Mouse (Mus musculus): ENCODE measurements at regions not wholly inside any gene's neighbourhood (a gene's known extent, or its start where the extent isn't known, plus 50 kb on each side); places are given as distances from the start of the nearest gene placed in this dataset.

DNA sequence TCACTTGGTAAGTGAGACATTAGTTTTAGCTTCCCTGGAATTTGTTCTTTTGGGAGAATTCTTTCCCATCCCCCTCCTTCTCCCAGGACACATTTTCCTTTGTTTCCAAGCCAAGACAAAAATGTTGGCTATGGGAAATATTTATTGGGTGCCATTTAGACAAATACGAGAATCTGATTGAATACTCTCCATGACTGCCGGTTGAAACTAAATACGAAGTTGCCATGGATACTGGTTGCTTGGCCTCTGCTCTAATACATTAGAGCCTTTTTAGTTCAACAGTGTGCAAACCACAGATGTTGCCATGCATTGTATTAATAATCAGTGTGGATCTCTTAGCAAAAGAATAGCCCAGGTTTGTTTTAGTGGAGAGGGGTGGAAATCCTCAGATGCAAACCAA is 280.3 kb upstream of the Lcorl start:
- WGBS (ENCODE audit: insufficient replicate concordance) = 77% methylated on average over 3 of the region's 3 CpGs

DNA sequence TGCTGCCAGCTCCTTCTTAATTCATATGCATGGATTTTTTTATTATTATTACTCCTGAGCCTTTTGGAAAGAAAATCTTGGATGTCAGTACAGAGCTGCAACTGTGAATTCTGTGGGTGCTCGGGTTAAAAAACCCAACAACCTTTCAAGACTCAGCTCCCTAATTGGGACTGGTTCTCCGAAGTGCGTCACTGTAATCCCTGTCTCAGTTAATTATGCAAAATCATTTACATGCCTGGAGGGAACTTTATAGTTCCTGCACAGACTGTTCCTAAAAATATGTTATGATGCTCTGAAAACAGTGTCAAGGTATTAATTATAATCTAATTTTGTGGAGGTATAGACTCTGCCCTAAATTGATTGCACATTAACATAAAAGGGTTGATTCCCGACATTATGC is 250.6 kb upstream of the Lcorl start:
- Histone ChIP-seq H3K4me3 (ENCODE audit: low read depth, low read length) (no peak overlapping the region), H3K4me1 (ENCODE audit: insufficient read depth) (no peaks in the 10 kb centered on the region), H3K27ac (ENCODE audit: low read depth) (no peak overlapping the region), H3K9ac (replicated peaks) (no peak overlapping the region), H3K27me3 (ENCODE audit: insufficient read depth, low read length) (no peaks in the 10 kb centered on the region), H3K9me3 (ENCODE audit: low read length) (no peaks in the 10 kb centered on the region), H3K4me2 (ENCODE audit: low read depth, low read length) (no peak overlapping the region), H3K36me3 (replicated peaks; ENCODE audit: insufficient read depth, low read length) (no peaks in the 10 kb centered on the region)
- TF ChIP-seq CTCF (IDR thresholded peaks at IDR 0.05; ENCODE audit: low read depth) (no peak), EP300 (IDR thresholded peaks at IDR 0.05; ENCODE audit: low read depth) (no peak)
- DNase-seq (no peak), ATAC-seq (no peak)
- WGBS (ENCODE audit: insufficient replicate concordance) = 81% methylated on average over 4 of the region's 4 CpGs

More for the DNA sequence above, 280.3 kb upstream of the Lcorl start:
- ATAC-seq (no peak), DNase-seq (no peak)
- TF ChIP-seq EP300 (IDR thresholded peaks at IDR 0.05; ENCODE audit: low read depth) = no peak
- TF ChIP-seq CTCF (IDR thresholded peaks at IDR 0.05; ENCODE audit: low read depth) = no peak
- no peaks in the 10 kb centered on the region for H3K27me3 ChIP-seq (ENCODE audit: insufficient read depth, low read length)
- H3K27ac ChIP-seq (ENCODE audit: low read depth) = no peak overlapping the region
- H3K4me1 ChIP-seq (ENCODE audit: insufficient read depth) = no peaks in the 10 kb centered on the region
- no peaks in the 10 kb centered on the region for H3K9me3 ChIP-seq (ENCODE audit: low read length)
- H3K4me2 ChIP-seq (ENCODE audit: low read depth, low read length) = no peak overlapping the region
- H3K36me3 ChIP-seq (replicated peaks; ENCODE audit: insufficient read depth, low read length) = no peaks in the 10 kb centered on the region
- no peak overlapping the region for H3K9ac ChIP-seq (replicated peaks)
- H3K4me3 ChIP-seq (ENCODE audit: low read depth, low read length) = no peak overlapping the region

DNA sequence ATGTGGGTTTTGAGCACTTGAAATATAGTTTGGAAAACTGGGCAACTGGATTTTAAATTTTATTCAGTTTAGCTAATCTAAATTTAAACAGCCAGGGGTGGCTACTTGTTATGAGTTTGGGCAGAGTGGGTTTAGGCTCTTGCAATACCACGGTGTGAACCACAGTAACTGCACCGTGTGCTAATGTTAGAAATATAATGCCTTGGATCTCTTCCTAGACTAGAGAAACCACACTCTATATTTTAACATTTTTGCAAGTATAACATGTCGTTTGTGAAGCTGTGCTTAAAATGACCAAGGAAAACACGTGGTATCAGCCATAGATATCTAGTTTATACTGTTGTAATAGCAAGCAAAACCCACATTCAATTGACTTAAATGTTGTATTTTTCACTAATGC is 245.9 kb upstream of the Lcorl start:
- H3K4me3 ChIP-seq (ENCODE audit: low read depth, low read length) = no peak overlapping the region
- TF ChIP-seq EP300 (IDR thresholded peaks at IDR 0.05; ENCODE audit: low read depth) = no peak
- TF ChIP-seq CTCF (IDR thresholded peaks at IDR 0.05; ENCODE audit: low read depth) = no peak

DNA sequence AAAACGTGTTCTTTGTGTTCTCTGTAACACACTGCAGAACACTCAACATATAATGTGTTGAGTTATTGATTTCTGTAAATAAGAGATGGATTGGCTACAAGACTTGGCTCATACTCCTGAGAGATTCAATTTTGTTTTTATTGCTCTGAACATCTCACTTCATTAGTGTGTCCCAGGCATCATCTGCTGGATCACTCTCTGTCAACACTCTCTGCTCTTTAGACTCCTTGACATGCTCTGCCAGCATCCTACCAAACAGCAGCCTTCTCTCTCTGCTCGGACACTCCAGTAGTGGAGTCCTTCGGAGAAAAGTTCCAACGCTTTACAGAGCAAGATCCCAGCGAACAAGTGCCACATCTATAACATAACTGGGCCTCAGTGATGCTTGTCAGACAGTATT is 235.1 kb upstream of the Lcorl start:
- DNase-seq = no peak
- no peak for ATAC-seq

More for the DNA sequence above, 245.9 kb upstream of the Lcorl start:
- DNase-seq (no peak), ATAC-seq (no peak)
- no peaks in the 10 kb centered on the region for H3K9me3 ChIP-seq (ENCODE audit: low read length)
- 65% methylated on average over 4 of the region's 4 CpGs for WGBS (ENCODE audit: insufficient replicate concordance)
- no peaks in the 10 kb centered on the region for H3K27me3 ChIP-seq (ENCODE audit: insufficient read depth, low read length)
- no peaks in the 10 kb centered on the region for H3K4me1 ChIP-seq (ENCODE audit: insufficient read depth)
- no peak overlapping the region for H3K9ac ChIP-seq (replicated peaks)
- no peaks in the 10 kb centered on the region for H3K36me3 ChIP-seq (replicated peaks; ENCODE audit: insufficient read depth, low read length)
- no peak overlapping the region for H3K4me2 ChIP-seq (ENCODE audit: low read depth, low read length)
- H3K27ac ChIP-seq (ENCODE audit: low read depth) = no peak overlapping the region

DNA sequence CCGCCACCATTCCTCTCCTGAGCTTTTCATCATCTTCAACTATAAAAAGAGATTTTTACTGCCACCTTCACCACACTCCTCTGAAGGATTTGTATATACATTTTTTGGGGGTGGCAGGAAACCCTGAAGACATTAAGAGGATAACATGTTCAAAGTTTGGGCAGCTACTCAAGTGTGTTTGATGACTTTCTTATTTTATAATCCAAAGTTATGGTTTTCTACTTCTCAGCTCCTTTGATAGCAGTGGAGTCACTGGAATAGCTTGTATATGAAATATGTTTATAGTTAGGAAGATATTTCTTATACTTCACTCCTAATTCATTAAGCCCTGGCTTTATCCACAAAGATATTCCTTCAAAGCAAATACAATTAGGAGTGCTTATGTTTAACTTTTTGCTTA is 229.5 kb upstream of the Lcorl start:
- Histone ChIP-seq H3K27me3 (ENCODE audit: insufficient read depth, low read length) (no peaks in the 10 kb centered on the region), H3K4me1 (ENCODE audit: insufficient read depth) (no peaks in the 10 kb centered on the region), H3K27ac (ENCODE audit: low read depth) (no peak overlapping the region), H3K9me3 (ENCODE audit: low read length) (no peaks in the 10 kb centered on the region), H3K4me3 (ENCODE audit: low read depth, low read length) (no peak overlapping the region), H3K9ac (replicated peaks) (no peak overlapping the region), H3K4me2 (ENCODE audit: low read depth, low read length) (no peak overlapping the region), H3K36me3 (replicated peaks; ENCODE audit: insufficient read depth, low read length) (no peaks in the 10 kb centered on the region)
- TF ChIP-seq CTCF (IDR thresholded peaks at IDR 0.05; ENCODE audit: low read depth) = no peak
- no peak for TF ChIP-seq EP300 (IDR thresholded peaks at IDR 0.05; ENCODE audit: low read depth)
- ATAC-seq = no peak
- no peak for DNase-seq
- WGBS (ENCODE audit: insufficient replicate concordance) = 85% methylated on average over 1 of the region's 1 CpGs

More for the DNA sequence above, 235.1 kb upstream of the Lcorl start:
- TF ChIP-seq CTCF (IDR thresholded peaks at IDR 0.05; ENCODE audit: low read depth) = no peak
- TF ChIP-seq EP300 (IDR thresholded peaks at IDR 0.05; ENCODE audit: low read depth) = no peak
- no peak overlapping the region for H3K4me2 ChIP-seq (ENCODE audit: low read depth, low read length)
- no peaks in the 10 kb centered on the region for H3K4me1 ChIP-seq (ENCODE audit: insufficient read depth)
- H3K9ac ChIP-seq (replicated peaks) = no peak overlapping the region
- H3K27ac ChIP-seq (ENCODE audit: low read depth) = no peak overlapping the region
- 73% methylated on average over 5 of the region's 5 CpGs for WGBS (ENCODE audit: insufficient replicate concordance)
- no peaks in the 10 kb centered on the region for H3K9me3 ChIP-seq (ENCODE audit: low read length)
- no peaks in the 10 kb centered on the region for H3K36me3 ChIP-seq (replicated peaks; ENCODE audit: insufficient read depth, low read length)
- H3K4me3 ChIP-seq (ENCODE audit: low read depth, low read length) = no peak overlapping the region
- H3K27me3 ChIP-seq (ENCODE audit: insufficient read depth, low read length) = no peaks in the 10 kb centered on the region

DNA sequence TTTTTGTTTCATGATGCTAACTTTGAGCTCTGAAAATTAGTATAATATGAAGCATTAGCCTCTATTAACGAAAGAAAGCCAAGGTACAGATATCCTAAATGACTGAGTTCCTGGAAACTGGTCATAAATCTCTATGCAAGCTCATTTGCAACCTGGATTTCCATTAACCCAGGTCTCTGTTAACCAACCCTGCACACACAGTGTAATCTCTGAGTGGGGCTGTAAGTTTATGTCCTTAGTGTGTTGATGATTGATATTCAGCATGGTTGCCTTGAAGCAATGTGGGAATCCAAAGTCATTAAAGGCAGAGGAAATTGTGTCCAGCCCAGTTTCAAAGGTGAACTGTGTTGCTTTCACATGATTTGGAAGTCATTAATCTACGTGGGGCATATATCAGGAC is 225.9 kb upstream of the Lcorl start:
- Histone ChIP-seq H3K36me3 (replicated peaks; ENCODE audit: insufficient read depth, low read length) (no peaks in the 10 kb centered on the region), H3K27ac (ENCODE audit: low read depth) (no peak overlapping the region), H3K4me3 (ENCODE audit: low read depth, low read length) (no peak overlapping the region), H3K9me3 (ENCODE audit: low read length) (no peaks in the 10 kb centered on the region), H3K4me2 (ENCODE audit: low read depth, low read length) (no peak overlapping the region), H3K4me1 (ENCODE audit: insufficient read depth) (no peaks in the 10 kb centered on the region), H3K27me3 (ENCODE audit: insufficient read depth, low read length) (no peaks in the 10 kb centered on the region), H3K9ac (replicated peaks) (no peak overlapping the region)
- 70% methylated on average over 2 of the region's 2 CpGs for WGBS (ENCODE audit: insufficient replicate concordance)
- DNase-seq (no peak), ATAC-seq (no peak)
- TF ChIP-seq EP300 (IDR thresholded peaks at IDR 0.05; ENCODE audit: low read depth) (no peak), CTCF (IDR thresholded peaks at IDR 0.05; ENCODE audit: low read depth) (no peak)

DNA sequence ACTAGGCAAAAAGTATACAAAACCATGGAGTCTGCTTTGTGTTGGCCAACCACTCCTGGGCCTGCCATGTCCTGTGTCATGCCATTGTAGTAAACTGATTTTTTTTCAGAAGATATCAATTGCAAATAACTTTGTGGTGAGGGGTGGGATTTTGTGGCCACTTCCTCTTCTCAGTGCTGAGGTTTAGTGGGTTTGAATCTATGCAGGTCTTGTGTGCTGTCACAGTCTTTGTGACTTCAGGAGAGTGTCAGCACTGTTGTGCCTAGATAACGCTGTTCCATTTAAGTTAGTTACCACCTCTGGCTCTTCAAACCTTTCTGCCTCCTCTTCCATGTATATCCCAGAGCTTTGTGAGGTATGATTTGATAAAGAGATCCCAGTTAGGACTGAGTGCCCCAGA is 216.3 kb upstream of the Lcorl start:
- Histone ChIP-seq H3K36me3 (replicated peaks; ENCODE audit: insufficient read depth, low read length) (no peaks in the 10 kb centered on the region), H3K9ac (replicated peaks) (no peak overlapping the region), H3K9me3 (ENCODE audit: low read length) (no peaks in the 10 kb centered on the region), H3K4me2 (ENCODE audit: low read depth, low read length) (no peak overlapping the region), H3K4me1 (ENCODE audit: insufficient read depth) (no peaks in the 10 kb centered on the region), H3K4me3 (ENCODE audit: low read depth, low read length) (no peak overlapping the region), H3K27ac (ENCODE audit: low read depth) (no peak overlapping the region), H3K27me3 (ENCODE audit: insufficient read depth, low read length) (no peaks in the 10 kb centered on the region)
- no peak for ATAC-seq
- no peak for DNase-seq
- TF ChIP-seq EP300 (IDR thresholded peaks at IDR 0.05; ENCODE audit: low read depth) = no peak
- TF ChIP-seq CTCF (IDR thresholded peaks at IDR 0.05; ENCODE audit: low read depth) = no peak
- WGBS (ENCODE audit: insufficient replicate concordance) = 52% methylated on average over 1 of the region's 1 CpGs

Measured in liver, postnatal 0 days (tissue).